Mouse (Mus musculus) embryonic facial prominence, embryonic 15.5 days (tissue): ENCODE data around the gene Mlf2. TPM values are rescaled to one million over a fixed set of nuclear protein-coding genes. Genes with fewer than 3 reads are reported as not detected.
A peak's percentile ranks its signal among the peaks of the same experiment; 100 is the strongest.

ENCODE experiments used
- ATAC-seq: fragments of 200-750 bp; cut with Nextera tagmentation; 2 replicates; pipeline ENCODE4 v1.8.0; 2017; ENCODE audit warnings: low read depth, moderate TSS enrichment; ENCODE audit not compliant: insufficient number of reproducible peaks, low FRiP score, low TSS enrichment
- H3K27ac ChIP-seq: fragments of 300-500 bp; sonication (generic); replicated peaks from 2 replicates; pipeline ENCODE4 v1.5.1; 2015; ENCODE audit warnings: mild to moderate bottlenecking, inconsistent platforms
- H3K27me3 ChIP-seq: fragments of 300-500 bp; sonication (generic); 2 replicates; pipeline ENCODE4 v1.6.1; 2015; ENCODE audit warnings: inconsistent platforms
- H3K36me3 ChIP-seq: fragments of 300-500 bp; sonication (generic); 2 replicates; pipeline ENCODE4 v1.6.1; 2015; ENCODE audit warnings: mild to moderate bottlenecking, inconsistent platforms
- H3K4me1 ChIP-seq: fragments of 300-500 bp; sonication (generic); 2 replicates; pipeline ENCODE4 v1.6.1; 2015; ENCODE audit warnings: inconsistent platforms
- H3K4me2 ChIP-seq: fragments of 300-500 bp; sonication (generic); replicated peaks from 2 replicates; pipeline ENCODE4 v1.6.1; 2015; ENCODE audit warnings: mild to moderate bottlenecking, inconsistent platforms
- H3K4me3 ChIP-seq: fragments of 300-500 bp; sonication (generic); replicated peaks from 2 replicates; pipeline ENCODE4 v1.5.1; 2015; ENCODE audit warnings: mild to moderate bottlenecking, inconsistent platforms
- H3K9ac ChIP-seq: fragments of 300-500 bp; sonication (generic); 2 replicates; pipeline ENCODE4 v1.6.1; 2015; ENCODE audit warnings: inconsistent platforms
- H3K9me3 ChIP-seq: fragments of 300-500 bp; sonication (generic); replicated peaks from 2 replicates; pipeline ENCODE4 v1.6.1; 2016; ENCODE audit warnings: inconsistent platforms
- WGBS: fragments of 180-500 bp; shearing (Covaris S2); methylation state at CpG from one replicate; pipeline ENCODE4 v1.1.7; 2015; 5-methylcytosine and 5-hydroxymethylcytosine counted together
- polyA plus RNA-seq: library from polyadenylated mRNA; unstranded; fragments of >200 nt; fragmentation: Nextera tagmentation; extraction: Ambion mirVana; gene quantifications from 2 replicates; pipeline ENCODE4 v1.2.1, GENCODE M21; 2015

Gene Mlf2
- polyA plus RNA-seq, 1 experiment from 2014 or later: 373 TPM

DNA sequence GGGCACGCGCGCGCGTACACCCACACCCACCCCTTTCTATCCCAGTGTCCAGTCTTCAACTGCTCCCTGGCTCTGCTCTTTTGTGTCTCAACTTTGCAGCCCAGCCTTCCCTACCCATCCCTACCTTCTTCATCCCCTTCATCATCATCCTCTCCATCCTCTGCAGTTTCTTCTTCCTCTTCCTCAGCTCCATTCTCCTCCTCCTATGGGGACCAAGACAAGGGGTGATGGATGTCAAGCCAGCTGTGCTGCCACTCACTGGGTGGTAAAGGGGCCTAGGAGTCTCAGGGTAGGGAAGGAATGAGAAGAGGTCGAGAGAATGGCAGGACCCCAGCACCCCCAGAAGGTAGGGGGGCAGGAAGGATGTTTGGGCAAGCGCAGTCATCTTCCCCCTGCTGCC lies 16.7 kb upstream of the Mlf2 start:
- ATAC-seq: no peak
- Histone ChIP-seq H3K9ac (no peak overlapping the region), H3K4me1 (peaks cover 68% of the 10 kb centered on the region), H3K9me3 (no peaks in the 10 kb centered on the region), H3K36me3 (peaks cover 25% of the 10 kb centered on the region), H3K27me3 (peaks cover 10% of the 10 kb centered on the region; the same call in 1 of the 2 replicates), H3K27ac (no peak overlapping the region; the same call in 1 of the 2 replicates), H3K4me3 (no peak overlapping the region), H3K4me2 (no peak overlapping the region; the same call in 1 of the 2 replicates)
- 79% methylated on average over 7 of the region's 7 CpGs for whole genome bisulfite sequencing

DNA sequence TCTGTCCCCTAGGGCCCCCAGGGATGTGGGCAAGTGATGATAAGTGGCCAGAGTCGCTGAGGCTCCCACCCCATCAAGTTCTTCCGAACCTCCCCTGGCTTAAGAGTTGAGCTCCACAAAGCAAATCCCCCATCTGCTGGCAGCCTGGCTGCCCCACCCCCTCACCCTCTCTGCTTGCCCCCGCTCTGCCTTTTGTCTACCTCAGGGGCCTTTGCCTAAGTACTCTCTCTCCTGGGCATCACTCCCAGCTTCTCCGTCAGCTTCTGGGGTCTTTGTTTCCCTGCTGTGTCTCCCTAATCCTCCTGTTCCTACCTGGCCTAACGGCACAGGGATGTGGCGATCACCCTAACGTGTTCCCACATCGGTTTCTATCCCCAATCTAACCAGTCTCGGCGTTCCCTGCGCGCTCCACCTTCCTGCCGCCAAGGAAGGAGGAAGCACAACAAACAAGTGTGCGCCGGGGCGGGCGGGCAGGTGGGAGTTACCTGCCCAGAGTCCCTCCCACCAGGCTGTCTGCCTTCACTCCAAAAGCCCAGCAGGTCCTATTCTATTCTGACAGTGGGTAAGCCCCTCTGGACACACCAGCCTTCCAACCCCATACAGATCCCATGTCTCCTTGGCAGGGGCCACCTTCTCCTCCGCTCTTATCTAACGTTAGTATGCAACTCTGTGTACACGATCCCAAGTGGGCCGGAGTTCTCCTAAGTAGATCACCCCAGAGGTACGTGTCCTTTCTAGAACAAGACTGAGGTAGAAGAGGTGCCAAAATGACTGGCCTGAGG lies 15.8 kb upstream of the Mlf2 start:
- Histone ChIP-seq H3K4me1 (peaks cover 63% of the 10 kb centered on the region), H3K4me3 (peak overlapping the region; percentile 89), H3K4me2 (peak overlapping the region; percentile 89), H3K27me3 (peaks cover 1% of the 10 kb centered on the region; the same call in 1 of the 2 replicates), H3K9me3 (no peaks in the 10 kb centered on the region), H3K36me3 (peaks cover 25% of the 10 kb centered on the region), H3K9ac (peak overlapping the region; percentile 100), H3K27ac (peak overlapping the region; percentile 100; the same call in 1 of the 2 replicates)
- 16% methylated on average over 22 of the region's 22 CpGs for WGBS
- no peak for ATAC-seq

DNA sequence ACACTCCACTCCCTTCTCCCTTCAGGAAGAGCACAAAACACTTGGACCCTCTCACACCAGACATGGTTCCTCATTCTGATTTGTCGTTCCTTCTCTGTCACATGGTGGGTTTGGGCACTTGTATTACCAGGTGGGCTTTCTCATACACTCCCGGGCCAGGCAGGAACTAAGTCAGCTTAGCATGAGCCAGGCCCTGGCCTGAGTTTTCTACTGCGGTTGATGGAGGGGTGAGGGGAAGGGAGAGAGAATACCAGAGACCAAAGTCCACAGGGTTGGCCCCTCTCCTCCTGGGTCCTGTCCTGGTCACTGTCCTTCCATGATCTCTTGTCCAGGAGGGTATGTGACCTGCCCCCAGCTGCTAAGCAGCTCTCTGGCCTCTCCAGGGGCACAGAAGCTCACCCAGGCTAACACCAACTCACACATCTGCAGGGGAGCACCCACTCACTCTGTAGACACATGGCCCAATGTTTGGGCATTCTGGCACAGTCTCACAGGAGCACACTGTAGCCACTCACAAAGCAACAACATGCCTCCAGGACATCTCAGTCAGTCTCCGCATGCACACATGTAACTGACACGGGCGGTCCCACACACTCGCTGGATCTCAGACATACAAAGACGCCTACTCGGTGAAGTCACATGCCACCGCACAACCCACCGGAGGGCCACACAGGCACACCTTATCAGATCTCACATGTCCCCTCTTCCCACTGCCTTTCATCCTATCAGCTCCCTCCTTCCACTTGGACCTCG lies 15.1 kb upstream of the Mlf2 start:
- H3K4me3 ChIP-seq: peak overlapping the region; percentile 89
- H3K4me1 ChIP-seq: peaks cover 65% of the 10 kb centered on the region
- peak overlapping the region; percentile 100 for H3K27ac ChIP-seq
- H3K9me3 ChIP-seq: no peaks in the 10 kb centered on the region
- peaks cover 25% of the 10 kb centered on the region for H3K36me3 ChIP-seq
- H3K9ac ChIP-seq: peak overlapping the region; percentile 100
- no peaks in the 10 kb centered on the region for H3K27me3 ChIP-seq
- WGBS: 1% methylated on average over 12 of the region's 12 CpGs
- no peak for ATAC-seq
- peak overlapping the region; percentile 89 for H3K4me2 ChIP-seq

DNA sequence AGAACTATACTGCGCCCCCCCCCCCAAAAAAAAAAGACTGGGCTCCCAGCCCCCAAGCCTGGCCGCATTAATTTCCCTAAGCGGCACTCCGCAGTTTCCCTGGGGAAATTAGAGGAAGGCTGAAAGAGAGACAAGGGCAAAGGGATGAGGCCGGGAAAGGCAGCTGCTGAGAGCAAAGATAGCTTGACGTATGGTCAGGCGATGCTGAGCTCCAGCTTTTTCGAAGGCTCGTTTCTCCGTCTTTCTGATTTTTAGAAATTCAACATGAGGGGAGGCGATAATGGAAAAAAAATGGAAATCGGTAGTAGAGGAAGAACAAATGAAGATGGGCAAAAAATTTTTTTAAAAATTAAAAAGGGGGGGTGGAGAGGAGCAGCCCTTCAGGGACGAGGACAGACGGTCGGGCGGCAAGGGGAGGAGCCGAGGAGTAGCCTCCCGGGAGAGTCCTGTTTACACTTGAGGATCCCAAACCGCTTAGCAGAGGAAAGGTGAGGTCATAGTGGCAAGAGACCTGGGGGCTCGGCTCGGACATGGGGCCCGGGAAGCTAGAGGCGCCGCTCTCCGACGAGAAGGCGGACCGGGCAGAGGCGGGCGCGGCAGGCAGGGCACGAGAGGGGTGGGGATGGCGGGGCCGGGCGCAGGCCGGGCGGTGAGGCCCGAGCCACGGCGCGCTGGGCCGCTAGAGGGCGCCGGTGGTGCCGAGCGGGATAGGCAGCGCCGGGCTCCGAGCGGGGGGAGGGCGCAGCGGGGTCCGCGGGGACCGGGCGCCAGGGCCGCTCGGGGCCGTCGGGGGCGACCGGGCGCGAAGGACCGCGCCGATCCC lies 14.3 kb upstream of the Mlf2 start:
- peak overlapping the region; percentile 89 for H3K4me3 ChIP-seq
- peak overlapping the region; percentile 89 for H3K4me2 ChIP-seq
- no peaks in the 10 kb centered on the region for H3K27me3 ChIP-seq
- H3K27ac ChIP-seq: peak overlapping the region; percentile 100
- peaks cover 25% of the 10 kb centered on the region for H3K36me3 ChIP-seq
- H3K9me3 ChIP-seq: no peaks in the 10 kb centered on the region
- peak overlapping the region; percentile 100 for H3K9ac ChIP-seq
- ATAC-seq: peak; percentile 74
- WGBS: under 1% methylated on average over 65 of the region's 67 CpGs
- H3K4me1 ChIP-seq: peaks cover 67% of the 10 kb centered on the region

DNA sequence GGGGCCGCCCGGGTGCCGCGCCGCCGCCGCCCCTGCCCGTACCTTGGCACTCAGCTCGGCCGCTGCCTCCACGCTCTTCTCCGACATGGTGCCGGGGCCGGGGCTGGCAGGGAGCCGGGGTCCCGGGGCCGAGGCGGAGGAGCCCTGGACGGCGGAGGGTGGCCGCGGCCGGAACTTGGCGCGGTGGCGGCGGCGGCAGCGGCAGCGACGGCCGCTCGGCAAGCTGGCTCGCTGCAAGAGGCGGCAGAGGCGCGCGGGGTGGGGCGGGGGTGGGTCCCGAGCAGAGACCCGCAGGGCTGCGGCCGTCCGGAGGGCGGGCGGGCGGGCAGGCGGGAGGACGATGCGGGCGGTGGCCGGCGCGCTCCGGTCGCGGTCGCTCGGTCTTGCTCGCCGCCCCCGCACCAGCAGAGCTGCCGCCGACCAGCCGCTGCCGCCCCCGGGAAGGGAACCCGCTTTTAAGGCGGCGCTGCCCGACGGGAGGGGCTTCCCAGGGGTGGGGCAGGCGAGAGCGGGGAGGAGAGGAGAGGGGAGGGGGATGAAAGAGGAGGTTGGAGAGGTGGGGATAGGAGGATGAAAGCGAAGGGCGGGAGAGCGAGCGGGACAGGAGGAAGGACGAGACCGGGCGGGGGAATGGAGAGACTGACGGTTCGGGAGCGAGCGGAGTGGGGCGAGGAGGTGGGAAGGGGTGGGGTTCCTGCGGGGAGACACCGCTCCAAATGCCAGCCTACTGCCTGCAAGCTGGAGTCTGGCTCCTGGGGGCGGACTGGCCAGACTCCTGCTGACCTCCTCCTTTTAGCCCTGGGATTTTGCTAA lies 13.5 kb upstream of the Mlf2 start:
- under 1% methylated on average over 65 of the region's 89 CpGs for WGBS
- peak; percentile 84 for ATAC-seq
- Histone ChIP-seq H3K4me3 (peak overlapping the region; percentile 89), H3K4me1 (peaks cover 65% of the 10 kb centered on the region), H3K9ac (peak overlapping the region; percentile 100), H3K27ac (peak overlapping the region; percentile 100), H3K27me3 (no peaks in the 10 kb centered on the region), H3K9me3 (no peaks in the 10 kb centered on the region), H3K36me3 (peaks cover 24% of the 10 kb centered on the region), H3K4me2 (peak overlapping the region; percentile 89)

DNA sequence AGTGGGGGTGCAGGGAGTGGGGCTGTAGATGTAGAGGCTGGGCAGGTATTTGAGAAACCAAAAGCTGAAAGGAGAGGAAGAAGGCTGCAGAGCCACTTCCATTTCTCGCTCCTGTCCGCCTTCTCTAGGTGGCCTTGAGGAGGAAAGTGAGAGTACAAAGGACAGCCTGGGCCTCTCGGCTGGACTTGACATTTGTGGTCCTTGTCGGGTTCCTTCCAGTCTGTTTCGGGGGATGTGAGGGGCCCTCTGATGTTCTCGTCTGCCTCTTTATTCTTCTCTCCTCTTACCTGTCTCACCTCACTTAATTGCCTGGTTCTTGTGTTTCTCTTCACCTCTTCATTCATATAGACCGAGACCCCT lies 12.9 kb upstream of the Mlf2 start:
- no peak for ATAC-seq
- H3K9me3 ChIP-seq: no peaks in the 10 kb centered on the region
- peak overlapping the region; percentile 100 for H3K9ac ChIP-seq
- H3K4me1 ChIP-seq: peaks cover 62% of the 10 kb centered on the region
- H3K4me3 ChIP-seq: peak overlapping the region; percentile 89
- no peaks in the 10 kb centered on the region for H3K27me3 ChIP-seq
- peak overlapping the region; percentile 89 for H3K4me2 ChIP-seq
- WGBS: 11% methylated on average over 7 of the region's 7 CpGs
- peak overlapping the region; percentile 100 for H3K27ac ChIP-seq
- H3K36me3 ChIP-seq: peaks cover 18% of the 10 kb centered on the region

DNA sequence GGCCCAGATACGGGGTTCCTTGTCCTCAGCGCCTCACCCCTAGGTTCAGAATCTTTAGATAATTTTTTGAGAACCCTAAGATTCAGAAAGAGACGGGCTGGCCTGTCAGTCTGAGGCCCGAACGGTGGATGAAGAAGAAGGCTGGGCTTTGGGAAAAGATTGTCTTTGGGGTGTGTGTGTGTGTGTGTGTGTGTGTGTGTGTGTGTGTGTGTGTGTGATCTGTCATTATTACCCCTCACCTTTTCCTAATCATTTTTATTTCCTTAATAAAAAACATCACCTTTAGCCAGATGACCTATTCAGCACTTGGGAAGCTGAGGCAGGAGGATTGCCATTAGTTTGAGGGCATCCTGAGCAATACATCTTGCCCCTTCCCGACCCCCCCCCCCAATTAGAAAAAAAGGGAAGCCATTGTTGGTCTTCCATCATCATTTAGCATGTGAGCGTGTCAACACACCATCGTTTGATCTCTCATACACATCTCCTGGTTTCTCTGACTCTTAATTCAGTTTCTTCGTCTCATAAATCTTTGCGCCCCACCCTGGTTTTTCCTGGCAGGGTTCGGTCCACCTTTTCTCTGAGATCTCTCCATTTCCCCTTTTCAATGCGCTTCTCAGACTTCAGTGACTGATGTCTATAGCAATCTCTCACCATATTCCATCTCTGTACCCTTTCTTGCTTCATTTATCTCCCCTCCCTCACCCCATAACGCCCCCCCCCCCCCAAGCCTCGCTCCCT lies 12.1 kb upstream of the Mlf2 start:
- H3K9me3 ChIP-seq: no peaks in the 10 kb centered on the region
- peak overlapping the region; percentile 89 for H3K4me3 ChIP-seq
- peak overlapping the region; percentile 100 for H3K27ac ChIP-seq
- H3K27me3 ChIP-seq: no peaks in the 10 kb centered on the region
- 0 out of 2 replicates have a peak overlapping the region, but pooled peaks have one; percentile 100 for H3K9ac ChIP-seq
- H3K4me1 ChIP-seq: peaks cover 55% of the 10 kb centered on the region
- WGBS: 22% methylated on average over 13 of the region's 14 CpGs
- ATAC-seq: no peak
- peak overlapping the region; percentile 89 for H3K4me2 ChIP-seq
- peaks cover 11% of the 10 kb centered on the region for H3K36me3 ChIP-seq

DNA sequence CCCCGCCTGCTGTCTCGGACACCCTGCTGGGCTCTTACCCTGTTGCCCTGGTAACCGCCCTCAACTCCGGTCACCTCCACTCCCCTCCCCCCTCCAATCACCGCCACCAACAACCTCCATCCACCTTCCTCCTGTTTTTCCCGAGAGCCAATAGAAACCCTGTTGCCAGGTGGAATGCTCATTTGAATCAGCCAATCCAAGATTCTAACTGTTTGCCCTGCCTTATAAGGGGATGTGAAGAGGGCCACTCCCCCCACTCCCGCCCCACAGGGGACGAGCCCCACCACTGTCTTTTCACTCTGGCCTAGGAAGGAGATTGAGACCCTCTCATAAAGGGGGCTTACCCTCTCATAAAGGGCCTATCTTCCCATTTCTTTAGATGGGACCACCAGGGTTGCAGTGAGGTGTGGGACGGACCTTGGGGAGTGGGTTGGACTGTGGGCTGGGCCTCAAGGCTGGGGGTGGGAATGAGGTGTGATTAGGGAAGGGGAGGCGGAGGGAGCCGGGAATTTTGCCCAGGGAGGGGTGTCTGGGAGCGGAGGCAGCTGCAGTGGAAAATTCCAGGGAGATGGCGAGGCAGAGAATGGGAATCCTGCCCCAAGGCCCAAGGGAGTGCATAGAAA lies 11.4 kb upstream of the Mlf2 start, which contains the start of gene Ptms:
TSS of gene Ptms (minus strand) at position 409 of the 623 bp plus-strand sequence.
- peaks cover 3% of the 10 kb centered on the region for H3K36me3 ChIP-seq
- peak; percentile 83 for ATAC-seq
- H3K9me3 ChIP-seq: no peaks in the 10 kb centered on the region
- WGBS: 1% methylated on average over 13 of the region's 13 CpGs
- peak within 1 kb of the TSS; percentile 89 for H3K4me2 ChIP-seq
- H3K9ac ChIP-seq: no peak within 1 kb of the TSS
- peak within 1 kb of the TSS; percentile 100 for H3K27ac ChIP-seq
- H3K4me3 ChIP-seq: peak within 1 kb of the TSS; percentile 89
- no peaks in the 10 kb centered on the region for H3K27me3 ChIP-seq
- H3K4me1 ChIP-seq: peaks cover 47% of the 10 kb centered on the region

DNA sequence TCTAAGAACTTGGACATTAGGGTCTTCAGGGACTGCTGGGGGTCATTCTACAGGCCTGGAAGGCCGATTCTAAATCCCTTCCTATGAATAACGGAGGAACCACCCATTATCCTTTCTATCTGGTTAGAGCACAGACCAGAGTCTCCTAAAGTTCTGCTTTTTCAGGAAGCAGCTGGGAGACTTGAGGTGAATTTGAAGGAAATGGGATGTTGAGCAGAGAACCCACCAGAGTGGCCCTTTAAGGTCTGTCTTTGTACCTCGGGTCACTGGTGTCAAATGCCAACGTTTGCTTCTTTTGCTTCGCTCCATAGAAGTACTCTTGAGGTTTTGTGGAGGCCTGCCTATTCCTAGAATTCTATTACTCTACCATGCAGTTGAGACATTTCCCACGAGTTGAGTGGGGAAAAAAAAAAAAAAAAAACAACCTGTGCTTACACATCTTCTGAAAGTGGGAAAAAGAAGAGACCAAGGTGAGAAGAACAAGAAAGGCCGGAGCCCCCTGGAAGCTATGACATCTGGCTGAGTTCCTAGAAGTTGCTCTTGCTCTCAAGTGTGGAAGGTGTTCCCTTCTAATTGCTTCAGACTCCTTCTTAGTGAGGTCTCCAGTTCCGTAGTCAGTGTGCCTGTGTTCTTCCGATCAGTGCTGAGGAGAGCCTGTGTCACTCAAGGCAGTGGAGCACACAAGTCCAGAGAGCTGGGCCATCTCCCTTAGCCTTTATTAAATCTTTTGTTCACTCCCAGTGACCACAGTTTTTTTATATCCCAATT lies 10.7 kb upstream of the Mlf2 start:
- Histone ChIP-seq H3K4me1 (peaks cover 47% of the 10 kb centered on the region), H3K27ac (peak overlapping the region; percentile 100), H3K4me3 (peak overlapping the region; percentile 89), H3K27me3 (no peaks in the 10 kb centered on the region), H3K9me3 (no peaks in the 10 kb centered on the region), H3K4me2 (peak overlapping the region; percentile 89), H3K36me3 (no peaks in the 10 kb centered on the region; the same call in 1 of the 2 replicates), H3K9ac (no peak overlapping the region)
- no peak for ATAC-seq
- WGBS: 28% methylated on average over 9 of the region's 9 CpGs
